Mouse (Mus musculus) MEL (cell line): Measurements from ENCODE around the gene U2af2. TPM values are rescaled to one million over a fixed set of nuclear protein-coding genes. Genes with fewer than 3 reads are reported as not detected.

Experiments
- DNase-seq: peaks from one replicate; pipeline ENCODE4 v3.0.0; 2011; ENCODE audit warnings: low read depth, low spot score
- H3K27ac ChIP-seq: 2 replicates; pipeline ENCODE4 v1.5.1; 2012; ENCODE audit warnings: low read depth, mild to moderate bottlenecking, control low read depth, low read length, moderate library complexity; ENCODE audit not compliant: control insufficient read depth
- H3K27me3 ChIP-seq, 2 experiments: fragments of 150-350 bp in 1 of 2; sonication (generic) in 1 of 2; 2 replicates each; pipeline ENCODE4 v1.6.1; 2012; ENCODE audit warnings: low read length in 2 of 2, mild to moderate bottlenecking in 2 of 2, improper control_type of control experiment in 1 of 2, moderate library complexity in 1 of 2; ENCODE audit not compliant: insufficient read depth in 2 of 2, control insufficient read depth in 1 of 2
- H3K36me3 ChIP-seq, 2 experiments: 2 replicates each; pipeline ENCODE4 v1.6.1; 2012 to 2014; ENCODE audit warnings: low read length in 2 of 2, improper control_type of control experiment in 1 of 2, inconsistent platforms in 1 of 2, mild to moderate bottlenecking in 1 of 2; ENCODE audit not compliant: insufficient read depth in 2 of 2, control insufficient read depth in 1 of 2
- H3K4me1 ChIP-seq, 2 experiments: fragments of 150-350 bp in 1 of 2; sonication (generic) in 1 of 2; 2 replicates each; pipeline ENCODE4 v1.6.1; 2012; ENCODE audit warnings: low read length in 2 of 2, improper control_type of control experiment in 1 of 2, mild to moderate bottlenecking in 1 of 2; ENCODE audit not compliant: insufficient read depth in 2 of 2, control insufficient read depth in 1 of 2
- H3K4me3 ChIP-seq, 2 experiments: fragments of 150-350 bp in 1 of 2; sonication (generic) in 1 of 2; 2 replicates each; pipeline ENCODE4 v1.5.1; 2012; ENCODE audit warnings: low read depth in 2 of 2, low read length in 2 of 2, mild to moderate bottlenecking in 2 of 2, moderate library complexity in 2 of 2, control low read depth in 1 of 2, improper control_type of control experiment in 1 of 2; ENCODE audit not compliant: control insufficient read depth in 1 of 2, insufficient read depth in 1 of 2
- H3K79me2 ChIP-seq: 2 replicates; pipeline ENCODE4 v1.6.1; 2012; ENCODE audit warnings: mild to moderate bottlenecking, low read length, moderate library complexity; ENCODE audit not compliant: control insufficient read depth, poor library complexity, insufficient read depth
- H3K9ac ChIP-seq: 2 replicates; pipeline ENCODE4 v1.6.1; 2012; ENCODE audit warnings: low read depth, mild to moderate bottlenecking, control low read depth, low read length, moderate library complexity; ENCODE audit not compliant: control insufficient read depth, poor library complexity, severe bottlenecking
- H3K9me3 ChIP-seq: fragments of 150-350 bp; sonication (generic); replicated peaks from 2 replicates; pipeline ENCODE4 v1.6.1; 2012; ENCODE audit warnings: mild to moderate bottlenecking, low read length, improper control_type of control experiment, moderate library complexity; ENCODE audit not compliant: insufficient read depth
- BHLHE40 ChIP-seq: IDR thresholded peaks from 2 replicates; pipeline ENCODE4 v1.6.1; 2012; ENCODE audit warnings: low read depth, mild to moderate bottlenecking, inconsistent platforms, low read length, improper control_type of control experiment, borderline replicate concordance
- CHD1 ChIP-seq: IDR thresholded peaks from 2 replicates; pipeline ENCODE4 v1.6.1; 2012; ENCODE audit warnings: low read depth, mild to moderate bottlenecking, inconsistent platforms, low read length, improper control_type of control experiment
- EP300 ChIP-seq, 2 experiments: IDR thresholded peaks; 2 replicates each; pipeline ENCODE4 v1.6.1; 2011; ENCODE audit warnings: improper control_type of control experiment in 2 of 2, low read length in 2 of 2, low read depth in 1 of 2, mild to moderate bottlenecking in 1 of 2
- GABPA ChIP-seq: IDR thresholded peaks from 2 replicates; pipeline ENCODE4 v1.6.1; 2012; ENCODE audit warnings: low read depth, mild to moderate bottlenecking, inconsistent platforms, low read length, improper control_type of control experiment, moderate library complexity
- GATA1 ChIP-seq: IDR thresholded peaks from 2 replicates; pipeline ENCODE4 v1.6.1; 2011; ENCODE audit warnings: low read depth, low read length, improper control_type of control experiment
- JUND ChIP-seq: IDR thresholded peaks from 2 replicates; pipeline ENCODE4 v1.6.1; 2011; ENCODE audit warnings: low read depth, mild to moderate bottlenecking, improper control_type of control experiment, low read length
- KAT2A ChIP-seq: conservative IDR thresholded peaks from 2 replicates; pipeline ENCODE4 v1.6.1; 2012; ENCODE audit warnings: low read depth, low read length, improper control_type of control experiment, inconsistent platforms
- MEF2A ChIP-seq: IDR thresholded peaks from 2 replicates; pipeline ENCODE4 v1.6.1; 2014; ENCODE audit warnings: low read depth, mild to moderate bottlenecking, inconsistent platforms, low read length, improper control_type of control experiment; ENCODE audit not compliant: poor library complexity, insufficient replicate concordance, severe bottlenecking; ENCODE audit errors: extremely low read depth
- MXI1 ChIP-seq: IDR thresholded peaks from 2 replicates; pipeline ENCODE4 v1.6.1; 2011; ENCODE audit warnings: mild to moderate bottlenecking, low read depth, low read length, improper control_type of control experiment
- MYB ChIP-seq: IDR thresholded peaks from 2 replicates; pipeline ENCODE4 v1.6.1; 2011; ENCODE audit warnings: mild to moderate bottlenecking, low read depth, low read length, improper control_type of control experiment
- POLR2AphosphoS2 ChIP-seq: IDR thresholded peaks from 2 replicates; pipeline ENCODE4 v1.6.1; 2011; ENCODE audit warnings: low read length, improper control_type of control experiment
- RCOR1 ChIP-seq: IDR thresholded peaks from 2 replicates; pipeline ENCODE4 v1.6.1; 2012; ENCODE audit warnings: low read depth, mild to moderate bottlenecking, inconsistent platforms, low read length, improper control_type of control experiment
- SIN3A ChIP-seq: IDR thresholded peaks from 2 replicates; pipeline ENCODE4 v1.6.1; 2012; ENCODE audit warnings: low read length, improper control_type of control experiment, inconsistent platforms
- SMC3 ChIP-seq: IDR thresholded peaks from 2 replicates; pipeline ENCODE4 v1.6.1; 2011; ENCODE audit warnings: low read depth, low read length, improper control_type of control experiment
- TAL1 ChIP-seq: IDR thresholded peaks from 2 replicates; pipeline ENCODE4 v1.6.1; 2012; ENCODE audit warnings: mild to moderate bottlenecking, inconsistent platforms, low read length, moderate library complexity, mixed read lengths
- TBP ChIP-seq: IDR thresholded peaks from 2 replicates; pipeline ENCODE4 v1.8.0; 2011; ENCODE audit warnings: low read depth, low read length, improper control_type of control experiment
- TCF12 ChIP-seq: IDR thresholded peaks from 2 replicates; pipeline ENCODE4 v1.6.1; 2014; ENCODE audit warnings: low read depth, mild to moderate bottlenecking, inconsistent platforms, low read length, improper control_type of control experiment, moderate library complexity
- UBTF ChIP-seq: IDR thresholded peaks from 2 replicates; pipeline ENCODE4 v1.6.1; 2012; ENCODE audit warnings: low read depth, mild to moderate bottlenecking, inconsistent platforms, low read length, improper control_type of control experiment, moderate library complexity, borderline replicate concordance; ENCODE audit not compliant: insufficient read depth
- ZKSCAN1 ChIP-seq: IDR thresholded peaks from 2 replicates; pipeline ENCODE4 v1.6.1; 2012; ENCODE audit warnings: low read depth, mild to moderate bottlenecking, inconsistent platforms, low read length, improper control_type of control experiment, moderate library complexity
- ZNF384 ChIP-seq: IDR thresholded peaks from 2 replicates; pipeline ENCODE4 v1.6.1; 2012; ENCODE audit warnings: low read depth, mild to moderate bottlenecking, inconsistent platforms, low read length, improper control_type of control experiment
- polyA plus RNA-seq, 2 experiments: library from polyadenylated mRNA; stranded (reverse) in 1 of 2; unstranded in 1 of 2; fragments of >175 nt in 1 of 2; fragments of >200 nt in 1 of 2; gene quantifications; 2 replicates each; pipeline versions ENCODE4 v1.2.1 to v1.2.4; 2012; ENCODE audit warnings: low replicate concordance in 2 of 2, low read depth in 1 of 2; ENCODE audit not compliant: insufficient read length in 2 of 2, insufficient read depth in 1 of 2, missing spikeins in 1 of 2
- total RNA-seq: library from RNA; depleted of rRNA; stranded (reverse); fragments of 300-350 nt; gene quantifications from 2 replicates; pipeline ENCODE4 v1.2.3, GENCODE M21; 2012

U2af2 gene
- total and polyA plus RNA-seq, 3 experiments, result 311 to 491 (median 477) TPM

GRCm38 (mm10) chr7:5053456-5054179 lies 8.3 kb upstream of the U2af2 start:
- TF ChIP-seq SIN3A (no peak), BHLHE40 (no peak), KAT2A (no peak), TBP (no peak), ZKSCAN1 (no peak), MYB (no peak), UBTF (no peak), MEF2A (no peak), EP300 (IDR thresholded peaks at IDR 0.05; ENCODE audit: low read depth in 1 of 2, low read length in 2 of 2) (no peak), TAL1 (no peak), MXI1 (no peak), ZNF384 (no peak), GABPA (no peak), RCOR1 (no peak), SMC3 (no peak), JUND (no peak), POLR2AphosphoS2 (no peak), GATA1 (no peak), CHD1 (no peak), TCF12 (no peak)

More at GRCm38 (mm10) chr7:5053456-5054179, 8.3 kb upstream of the U2af2 start:
- Histone ChIP-seq H3K36me3 (no peaks in the 10 kb centered on the region), H3K79me2 (no peaks in the 10 kb centered on the region), H3K27me3 (no peaks in the 10 kb centered on the region), H3K4me1 (no peaks in the 10 kb centered on the region), H3K27ac (no peak overlapping the region), H3K4me3 (no peak overlapping the region), H3K9me3 (no peaks in the 10 kb centered on the region), H3K9ac (no peak overlapping the region)
- DNase-seq, result no peak
